Mouse (Mus musculus): ENCODE results near the gene Map2k4. TPM values are rescaled to one million over a fixed set of nuclear protein-coding genes. Genes with fewer than 3 reads are reported as not detected.
A peak's percentile ranks its signal among the peaks of the same experiment; 100 is the strongest.

The Map2k4 gene
- total and polyA plus RNA-seq, 2 experiments from 2014 or later = 116 TPM

GRCm38 (mm10) chr11:65704861-65705260, 83.2 kb downstream of the Map2k4 start:
- Histone ChIP-seq H3K27me3 (ENCODE audit: insufficient read depth, low read length) (no peaks in the 10 kb centered on the region), H3K4me1 (ENCODE audit: insufficient read depth, low read length) (no peaks in the 10 kb centered on the region), H3K4me3 (ENCODE audit: low read length) (no peak overlapping the region), H3K36me3 (ENCODE audit: insufficient read depth, low read length) (peaks cover 12% of the 10 kb centered on the region), H3K4me2 (ENCODE audit: low read depth, low read length) (no peak overlapping the region), H3K27ac (no peak overlapping the region), H3K9me3 (ENCODE audit: low read length) (no peaks in the 10 kb centered on the region), H3K9ac (replicated peaks; ENCODE audit: low read length) (no peak overlapping the region)
- ATAC-seq = no peak
- no peak for DNase-seq (ENCODE audit: low spot score)
- WGBS = 91% methylated on average over 4 of the region's 4 CpGs
- no peak for TF ChIP-seq CTCF (IDR thresholded peaks at IDR 0.05; ENCODE audit: low read depth)

- Histone ChIP-seq H3K4me2 (ENCODE audit: low read depth, low read length) (0 out of 2 replicates have a peak overlapping the region, but pooled peaks have one; percentile 19), H3K4me3 (ENCODE audit: low read length) (no peak overlapping the region), H3K27ac (no peak overlapping the region), H3K4me1 (ENCODE audit: insufficient read depth, low read length) (no peaks in the 10 kb centered on the region), H3K9me3 (ENCODE audit: low read length) (no peaks in the 10 kb centered on the region), H3K27me3 (ENCODE audit: insufficient read depth, low read length) (no peaks in the 10 kb centered on the region), H3K9ac (replicated peaks; ENCODE audit: low read length) (no peak overlapping the region), H3K36me3 (ENCODE audit: insufficient read depth, low read length) (no peaks in the 10 kb centered on the region)
- DNase-seq (ENCODE audit: low spot score) (peak; percentile 84), ATAC-seq (peak; percentile 61; the same call in 1 of the 2 replicates)
- peak; percentile 83 for TF ChIP-seq CTCF (IDR thresholded peaks at IDR 0.05; ENCODE audit: low read depth)
- WGBS = 27% methylated on average over 12 of the region's 12 CpGs
Measured at GRCm38 (mm10) chr11:65678824-65679402, 109.2 kb downstream of the Map2k4 start.

- no peak overlapping the region for H3K4me2 ChIP-seq (ENCODE audit: low read depth, low read length)
- no peak overlapping the region for H3K9ac ChIP-seq (replicated peaks; ENCODE audit: low read length)
- H3K4me1 ChIP-seq (ENCODE audit: insufficient read depth, low read length) = no peaks in the 10 kb centered on the region
- no peaks in the 10 kb centered on the region for H3K9me3 ChIP-seq (ENCODE audit: low read length)
- TF ChIP-seq CTCF (IDR thresholded peaks at IDR 0.05; ENCODE audit: low read depth) = no peak
- WGBS = 57% methylated on average over 6 of the region's 6 CpGs
- ATAC-seq = no peak
- H3K27me3 ChIP-seq (ENCODE audit: insufficient read depth, low read length) = no peaks in the 10 kb centered on the region
- no peaks in the 10 kb centered on the region for H3K36me3 ChIP-seq (ENCODE audit: insufficient read depth, low read length)
- H3K27ac ChIP-seq = no peak overlapping the region
- peak; percentile 7 for DNase-seq (ENCODE audit: low spot score)
- no peak overlapping the region for H3K4me3 ChIP-seq (ENCODE audit: low read length)
Measured at GRCm38 (mm10) chr11:65667348-65667969, 120.6 kb downstream of the Map2k4 start.

- no peak overlapping the region for H3K27ac ChIP-seq
- H3K4me1 ChIP-seq (ENCODE audit: insufficient read depth, low read length) = no peaks in the 10 kb centered on the region
- 36% methylated on average over 6 of the region's 6 CpGs for WGBS
- no peaks in the 10 kb centered on the region for H3K9me3 ChIP-seq (ENCODE audit: low read length)
- no peak for TF ChIP-seq CTCF (IDR thresholded peaks at IDR 0.05; ENCODE audit: low read depth)
- ATAC-seq (no peak), DNase-seq (ENCODE audit: low spot score) (peak; percentile 74)
- no peaks in the 10 kb centered on the region for H3K27me3 ChIP-seq (ENCODE audit: insufficient read depth, low read length)
- H3K9ac ChIP-seq (replicated peaks; ENCODE audit: low read length) = no peak overlapping the region
- no peak overlapping the region for H3K4me3 ChIP-seq (ENCODE audit: low read length)
- no peak overlapping the region for H3K4me2 ChIP-seq (ENCODE audit: low read depth, low read length)
- no peaks in the 10 kb centered on the region for H3K36me3 ChIP-seq (ENCODE audit: insufficient read depth, low read length)
Measured at GRCm38 (mm10) chr11:65664903-65665302, 123.2 kb downstream of the Map2k4 start.

- no peak overlapping the region for H3K4me2 ChIP-seq (ENCODE audit: low read depth, low read length)
- DNase-seq (ENCODE audit: low spot score) = no peak
- WGBS = 81% methylated on average over 8 of the region's 8 CpGs
- no peak for TF ChIP-seq CTCF (IDR thresholded peaks at IDR 0.05; ENCODE audit: low read depth)
- H3K36me3 ChIP-seq (ENCODE audit: insufficient read depth, low read length) = no peaks in the 10 kb centered on the region
- no peak overlapping the region for H3K4me3 ChIP-seq (ENCODE audit: low read length)
- ATAC-seq = no peak
- H3K27me3 ChIP-seq (ENCODE audit: insufficient read depth, low read length) = no peaks in the 10 kb centered on the region
- no peak overlapping the region for H3K9ac ChIP-seq (replicated peaks; ENCODE audit: low read length)
- H3K9me3 ChIP-seq (ENCODE audit: low read length) = no peaks in the 10 kb centered on the region
- H3K27ac ChIP-seq = no peak overlapping the region
- no peaks in the 10 kb centered on the region for H3K4me1 ChIP-seq (ENCODE audit: insufficient read depth, low read length)
Measured at GRCm38 (mm10) chr11:65661790-65662522, 126.1 kb downstream of the Map2k4 start.

GRCm38 (mm10) chr11:65653932-65654331, 134.2 kb downstream of the Map2k4 start:
- H3K36me3 ChIP-seq (ENCODE audit: insufficient read depth, low read length) = no peaks in the 10 kb centered on the region
- no peak overlapping the region for H3K4me2 ChIP-seq (ENCODE audit: low read depth, low read length)
- 89% methylated on average over 8 of the region's 8 CpGs for WGBS
- H3K9ac ChIP-seq (replicated peaks; ENCODE audit: low read length) = no peak overlapping the region
- no peaks in the 10 kb centered on the region for H3K27me3 ChIP-seq (ENCODE audit: insufficient read depth, low read length)
- H3K4me1 ChIP-seq (ENCODE audit: insufficient read depth, low read length) = no peaks in the 10 kb centered on the region
- no peak for DNase-seq (ENCODE audit: low spot score)
- no peaks in the 10 kb centered on the region for H3K9me3 ChIP-seq (ENCODE audit: low read length)
- no peak for ATAC-seq
- no peak overlapping the region for H3K4me3 ChIP-seq (ENCODE audit: low read length)
- H3K27ac ChIP-seq = no peak overlapping the region
- TF ChIP-seq CTCF (IDR thresholded peaks at IDR 0.05; ENCODE audit: low read depth) = no peak
